Mouse (Mus musculus) cerebellum, adult 2 months (tissue): ENCODE results near the gene Cox16. TPM values are rescaled to one million over a fixed set of nuclear protein-coding genes. Genes with fewer than 3 reads are reported as not detected.

Experiments
- DNase-seq, 2 experiments: peaks; one replicate each; pipeline ENCODE4 v3.0.0; 2021
- H3K27ac ChIP-seq: fragments of 200-500 bp; 2 replicates; pipeline ENCODE4 v1.5.1; 2012; ENCODE audit warnings: low read length, control low read depth, inconsistent platforms; ENCODE audit not compliant: insufficient read depth
- H3K27me3 ChIP-seq: fragments of 200-500 bp; 2 replicates; pipeline ENCODE4 v1.6.1; 2012; ENCODE audit warnings: inconsistent platforms, mild to moderate bottlenecking, low read length, moderate library complexity; ENCODE audit not compliant: control insufficient read depth, insufficient read depth
- H3K4me1 ChIP-seq: fragments of 200-500 bp; 2 replicates; pipeline ENCODE4 v1.6.1; 2011; ENCODE audit warnings: low read length; ENCODE audit not compliant: control insufficient read depth, insufficient read depth
- H3K4me3 ChIP-seq: fragments of 200-500 bp; replicated peaks from 2 replicates; pipeline ENCODE3; 2011; ENCODE audit warnings: mild to moderate bottlenecking, low read depth, low read length, control low read depth; ENCODE audit not compliant: insufficient read depth
- CTCF ChIP-seq: fragments of 200-500 bp; IDR thresholded peaks from 2 replicates; pipeline ENCODE4 v1.5.1; 2011; ENCODE audit warnings: low read depth, mild to moderate bottlenecking, control low read depth, low read length, moderate library complexity, borderline replicate concordance; ENCODE audit not compliant: insufficient read depth
- POLR2A ChIP-seq: fragments of 200-500 bp; IDR thresholded peaks from 2 replicates; pipeline ENCODE4 v1.6.1; 2011; ENCODE audit warnings: low read length, control low read depth, borderline replicate concordance; ENCODE audit not compliant: insufficient read depth
- WGBS: fragments of 180-500 bp; shearing (Covaris S2); methylation state at CpG from one replicate; pipeline ENCODE4 v1.1.7; 2018; 5-methylcytosine and 5-hydroxymethylcytosine counted together
- polyA plus RNA-seq: library from polyadenylated mRNA; depleted of rRNA; stranded (reverse); fragments of >200 nt; gene quantifications from 2 replicates; pipeline ENCODE4 v1.2.3, GENCODE M21; 2012; rRNA removed

Cox16 gene
- polyA plus RNA-seq, 1 experiment: 70.0 TPM

- Histone ChIP-seq H3K27ac (peak overlapping the region; percentile 9; the same call in 1 of the 2 replicates), H3K4me1 (peaks cover 36% of the 10 kb centered on the region), H3K27me3 (no peaks in the 10 kb centered on the region), H3K4me3 (no peak overlapping the region)
- 9% methylated on average over 5 of the region's 5 CpGs for WGBS
- peak; percentile 79 to 97 for DNase-seq
- TF ChIP-seq POLR2A (no peak), CTCF (no peak)
Observed at GRCm38 (mm10) chr12:81315953-81316352, 169.0 kb downstream of the Cox16 start.

Other genes with a start within 250 kb of the Cox16 start
- gene Slc8a3, start 151.9 kb downstream of the Cox16 start, polyA plus RNA-seq: 23.4 and 24.2 TPM in 2 replicates
- 2.2 and 2.5 TPM in 2 replicates for gene Gm4787, start 105.7 kb downstream of the Cox16 start, polyA plus RNA-seq
- gene Adam4, start 63.2 kb downstream of the Cox16 start, polyA plus RNA-seq: 1.8 and 1.9 TPM in 2 replicates
- 22.6 and 23.7 TPM in 2 replicates for gene Gm20498, start 47.8 kb upstream of the Cox16 start, polyA plus RNA-seq
- 28.5 and 30.3 TPM in 2 replicates for gene Synj2bp, start 47.8 kb upstream of the Cox16 start, polyA plus RNA-seq
- gene Adam21, start 83.3 kb upstream of the Cox16 start, polyA plus RNA-seq: 0.67 and 0.74 TPM in 2 replicates
- gene Med6, start 109.9 kb upstream of the Cox16 start, polyA plus RNA-seq: 29.3 and 31.8 TPM in 2 replicates
- 43.5 and 43.8 TPM in 2 replicates for gene Ttc9, start 146.1 kb upstream of the Cox16 start, polyA plus RNA-seq